Mouse (Mus musculus): ENCODE data around the gene Zfand2b. TPM values are rescaled to one million over a fixed set of nuclear protein-coding genes. Genes with fewer than 3 reads are reported as not detected.
A peak's percentile ranks its signal among the peaks of the same experiment; 100 is the strongest.

Zfand2b gene
- polyA plus RNA-seq, 1 experiment from 2014 or later = 48.4 TPM

- H3K4me1 ChIP-seq (ENCODE audit: insufficient read depth, low read length) = peaks cover 48% of the 10 kb centered on the region
- no peak for ATAC-seq (ENCODE audit: low FRiP score, low TSS enrichment)
- WGBS = 12% methylated on average over 17 of the region's 17 CpGs
- H3K27ac ChIP-seq (ENCODE audit: low read length) = peak overlapping the region; percentile 52; the same call in 1 of the 2 replicates
- peak overlapping the region; percentile 97 for H3K9ac ChIP-seq (replicated peaks; ENCODE audit: low read length)
- H3K36me3 ChIP-seq (ENCODE audit: insufficient read depth, low read length) = peaks cover 32% of the 10 kb centered on the region
- peak overlapping the region; percentile 84 for H3K4me2 ChIP-seq (replicated peaks; ENCODE audit: low read depth, low read length)
- peak overlapping the region; percentile 98 for H3K4me3 ChIP-seq (ENCODE audit: low read length)
- H3K9me3 ChIP-seq (ENCODE audit: low read length) = no peaks in the 10 kb centered on the region
- H3K27me3 ChIP-seq (ENCODE audit: insufficient read depth, low read length) = no peaks in the 10 kb centered on the region
These were observed 42.8 kb downstream of the Zfand2b start for GRCm38 (mm10) chr1:75211141-75211708.

DNA sequence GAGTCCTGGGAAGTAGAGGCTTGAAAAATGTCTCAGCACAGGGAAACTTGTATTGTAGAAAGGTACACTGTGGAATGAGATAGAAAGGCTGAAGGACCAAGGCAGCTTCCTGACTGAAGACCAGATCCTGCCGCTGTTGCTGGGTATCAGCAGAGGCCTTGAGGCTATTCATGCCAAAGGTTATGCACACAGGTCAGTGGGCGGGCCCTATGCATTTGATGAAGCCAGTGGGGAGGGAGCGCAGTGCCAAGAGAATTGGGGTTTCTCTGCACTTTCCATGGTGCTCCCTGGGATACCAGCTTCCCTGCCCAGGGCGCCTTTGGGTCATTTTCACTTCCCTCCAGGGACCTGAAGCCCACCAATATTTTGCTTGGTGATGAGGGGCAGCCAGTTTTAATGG is 44.1 kb downstream of the Zfand2b start:
- Histone ChIP-seq H3K27me3 (ENCODE audit: insufficient read depth, low read length) (peaks cover 5% of the 10 kb centered on the region; the same call in 1 of the 2 replicates), H3K4me1 (ENCODE audit: insufficient read depth, low read length) (peaks cover 48% of the 10 kb centered on the region), H3K4me2 (replicated peaks; ENCODE audit: low read depth, low read length) (no peak overlapping the region), H3K9me3 (ENCODE audit: low read length) (no peaks in the 10 kb centered on the region), H3K36me3 (ENCODE audit: insufficient read depth, low read length) (peaks cover 34% of the 10 kb centered on the region), H3K4me3 (ENCODE audit: low read length) (no peak overlapping the region), H3K27ac (ENCODE audit: low read length) (no peak overlapping the region), H3K9ac (replicated peaks; ENCODE audit: low read length) (no peak overlapping the region)
- 87% methylated on average over 4 of the region's 4 CpGs for WGBS
- no peak for ATAC-seq (ENCODE audit: low FRiP score, low TSS enrichment)

GRCm38 (mm10) chr1:75213096-75213495 is 44.6 kb downstream of the Zfand2b start:
- H3K27me3 ChIP-seq (ENCODE audit: insufficient read depth, low read length) = peaks cover 7% of the 10 kb centered on the region; the same call in 1 of the 2 replicates
- no peak for ATAC-seq (ENCODE audit: low FRiP score, low TSS enrichment)
- no peak overlapping the region for H3K4me2 ChIP-seq (replicated peaks; ENCODE audit: low read depth, low read length)
- no peaks in the 10 kb centered on the region for H3K9me3 ChIP-seq (ENCODE audit: low read length)
- no peak overlapping the region for H3K9ac ChIP-seq (replicated peaks; ENCODE audit: low read length)
- no peak overlapping the region for H3K4me3 ChIP-seq (ENCODE audit: low read length)
- peaks cover 34% of the 10 kb centered on the region for H3K36me3 ChIP-seq (ENCODE audit: insufficient read depth, low read length)
- H3K4me1 ChIP-seq (ENCODE audit: insufficient read depth, low read length) = peaks cover 48% of the 10 kb centered on the region
- WGBS = 87% methylated on average over 7 of the region's 7 CpGs
- peak overlapping the region; percentile 91 for H3K27ac ChIP-seq (ENCODE audit: low read length)

- H3K4me3 ChIP-seq (ENCODE audit: low read length) = no peak overlapping the region
- peaks cover 48% of the 10 kb centered on the region for H3K4me1 ChIP-seq (ENCODE audit: insufficient read depth, low read length)
- no peaks in the 10 kb centered on the region for H3K9me3 ChIP-seq (ENCODE audit: low read length)
- peaks cover 34% of the 10 kb centered on the region for H3K36me3 ChIP-seq (ENCODE audit: insufficient read depth, low read length)
- peak; percentile 49 for ATAC-seq (ENCODE audit: low FRiP score, low TSS enrichment)
- H3K27ac ChIP-seq (ENCODE audit: low read length) = peak overlapping the region; percentile 91
- WGBS = 61% methylated on average over 2 of the region's 2 CpGs
- peak overlapping the region; percentile 27; the same call in 1 of the 2 replicates for H3K9ac ChIP-seq (replicated peaks; ENCODE audit: low read length)
- H3K4me2 ChIP-seq (replicated peaks; ENCODE audit: low read depth, low read length) = no peak overlapping the region
- peaks cover 14% of the 10 kb centered on the region; the same call in 1 of the 2 replicates for H3K27me3 ChIP-seq (ENCODE audit: insufficient read depth, low read length)
These were observed 46.0 kb downstream of the Zfand2b start for GRCm38 (mm10) chr1:75214442-75214841.

GRCm38 (mm10) chr1:75214886-75215285 is 46.4 kb downstream of the Zfand2b start:
- H3K9ac ChIP-seq (replicated peaks; ENCODE audit: low read length) = no peak overlapping the region
- peaks cover 17% of the 10 kb centered on the region for H3K27me3 ChIP-seq (ENCODE audit: insufficient read depth, low read length)
- H3K9me3 ChIP-seq (ENCODE audit: low read length) = no peaks in the 10 kb centered on the region
- H3K4me1 ChIP-seq (ENCODE audit: insufficient read depth, low read length) = peaks cover 48% of the 10 kb centered on the region
- peaks cover 34% of the 10 kb centered on the region for H3K36me3 ChIP-seq (ENCODE audit: insufficient read depth, low read length)
- WGBS = 56% methylated on average over 5 of the region's 5 CpGs
- H3K4me3 ChIP-seq (ENCODE audit: low read length) = no peak overlapping the region
- H3K4me2 ChIP-seq (replicated peaks; ENCODE audit: low read depth, low read length) = 0 out of 2 replicates have a peak overlapping the region, but pooled peaks have one; percentile 17
- H3K27ac ChIP-seq (ENCODE audit: low read length) = peak overlapping the region; percentile 91
- ATAC-seq (ENCODE audit: low FRiP score, low TSS enrichment) = no peak

DNA sequence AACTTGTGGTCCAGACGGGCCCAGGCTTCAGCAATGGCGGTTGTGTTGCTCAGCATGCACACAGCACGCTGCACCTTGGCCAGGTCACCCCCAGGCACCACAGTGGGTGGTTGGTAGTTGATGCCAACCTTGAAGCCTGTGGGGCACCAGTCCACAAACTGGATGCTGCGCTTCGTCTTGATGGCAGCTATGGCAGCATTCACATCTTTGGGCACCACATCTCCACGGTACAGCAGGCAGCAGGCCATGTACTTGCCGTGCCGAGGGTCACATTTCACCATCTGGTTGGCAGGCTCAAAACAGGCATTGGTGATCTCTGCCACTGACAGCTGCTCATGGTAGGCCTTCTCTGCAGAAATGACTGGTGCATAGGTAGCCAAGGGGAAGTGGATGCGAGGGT is 47.3 kb downstream of the Zfand2b start:
- peaks cover 44% of the 10 kb centered on the region for H3K4me1 ChIP-seq (ENCODE audit: insufficient read depth, low read length)
- peak overlapping the region; percentile 91; the same call in 1 of the 2 replicates for H3K27ac ChIP-seq (ENCODE audit: low read length)

GRCm38 (mm10) chr1:75216797-75217585 is 48.5 kb downstream of the Zfand2b start:
- Histone ChIP-seq H3K4me2 (replicated peaks; ENCODE audit: low read depth, low read length) (peak overlapping the region; percentile 99), H3K27ac (ENCODE audit: low read length) (peak overlapping the region; percentile 1; the same call in 1 of the 2 replicates), H3K9me3 (ENCODE audit: low read length) (no peaks in the 10 kb centered on the region), H3K36me3 (ENCODE audit: insufficient read depth, low read length) (peaks cover 32% of the 10 kb centered on the region), H3K27me3 (ENCODE audit: insufficient read depth, low read length) (peaks cover 33% of the 10 kb centered on the region), H3K9ac (replicated peaks; ENCODE audit: low read length) (peak overlapping the region; percentile 28; the same call in 1 of the 2 replicates), H3K4me3 (ENCODE audit: low read length) (peak overlapping the region; percentile 54; the same call in 1 of the 2 replicates), H3K4me1 (ENCODE audit: insufficient read depth, low read length) (peaks cover 36% of the 10 kb centered on the region)
- ATAC-seq (ENCODE audit: low FRiP score, low TSS enrichment) = no peak
- 73% methylated on average over 13 of the region's 13 CpGs for WGBS

More for the DNA sequence above, 47.3 kb downstream of the Zfand2b start:
- 87% methylated on average over 9 of the region's 9 CpGs for WGBS
- Histone ChIP-seq H3K36me3 (ENCODE audit: insufficient read depth, low read length) (peaks cover 34% of the 10 kb centered on the region), H3K4me3 (ENCODE audit: low read length) (no peak overlapping the region), H3K4me2 (replicated peaks; ENCODE audit: low read depth, low read length) (no peak overlapping the region), H3K27me3 (ENCODE audit: insufficient read depth, low read length) (peaks cover 26% of the 10 kb centered on the region), H3K9me3 (ENCODE audit: low read length) (no peaks in the 10 kb centered on the region), H3K9ac (replicated peaks; ENCODE audit: low read length) (no peak overlapping the region)
- no peak for ATAC-seq (ENCODE audit: low FRiP score, low TSS enrichment)

GRCm38 (mm10) chr1:75217893-75218226 is 49.4 kb downstream of the Zfand2b start:
- peak overlapping the region; percentile 9; the same call in 1 of the 2 replicates for H3K27ac ChIP-seq (ENCODE audit: low read length)
- H3K4me3 ChIP-seq (ENCODE audit: low read length) = peak overlapping the region; percentile 54
- peaks cover 28% of the 10 kb centered on the region for H3K4me1 ChIP-seq (ENCODE audit: insufficient read depth, low read length)
- H3K4me2 ChIP-seq (replicated peaks; ENCODE audit: low read depth, low read length) = peak overlapping the region; percentile 99
- H3K9me3 ChIP-seq (ENCODE audit: low read length) = no peaks in the 10 kb centered on the region
- ATAC-seq (ENCODE audit: low FRiP score, low TSS enrichment) = no peak
- peaks cover 33% of the 10 kb centered on the region for H3K27me3 ChIP-seq (ENCODE audit: insufficient read depth, low read length)
- peak overlapping the region; percentile 68; the same call in 1 of the 2 replicates for H3K9ac ChIP-seq (replicated peaks; ENCODE audit: low read length)
- H3K36me3 ChIP-seq (ENCODE audit: insufficient read depth, low read length) = peaks cover 24% of the 10 kb centered on the region
- 3% methylated on average over 6 of the region's 6 CpGs for WGBS

- peak overlapping the region; percentile 68 for H3K9ac ChIP-seq (replicated peaks; ENCODE audit: low read length)
- WGBS = 2% methylated on average over 38 of the region's 38 CpGs
- H3K4me3 ChIP-seq (ENCODE audit: low read length) = peak overlapping the region; percentile 54
- no peaks in the 10 kb centered on the region for H3K9me3 ChIP-seq (ENCODE audit: low read length)
- no peak overlapping the region; the same call in 1 of the 2 replicates for H3K27ac ChIP-seq (ENCODE audit: low read length)
- peaks cover 33% of the 10 kb centered on the region for H3K27me3 ChIP-seq (ENCODE audit: insufficient read depth, low read length)
- ATAC-seq (ENCODE audit: low FRiP score, low TSS enrichment) = peak; percentile 10; the same call in 1 of the 2 replicates
- H3K36me3 ChIP-seq (ENCODE audit: insufficient read depth, low read length) = peaks cover 20% of the 10 kb centered on the region
- H3K4me1 ChIP-seq (ENCODE audit: insufficient read depth, low read length) = peaks cover 23% of the 10 kb centered on the region
- H3K4me2 ChIP-seq (replicated peaks; ENCODE audit: low read depth, low read length) = peak overlapping the region; percentile 99
These were observed 50.0 kb downstream of the Zfand2b start for GRCm38 (mm10) chr1:75218227-75219001.
